Mouse (Mus musculus): ENCODE data around the gene Ybx2. TPM values are rescaled to one million over a fixed set of nuclear protein-coding genes. Genes with fewer than 3 reads are reported as not detected.
A peak's percentile ranks its signal among the peaks of the same experiment; 100 is the strongest.

The Ybx2 gene
- polyA plus RNA-seq, 1 experiment from 2014 or later: 6.6 TPM

DNA sequence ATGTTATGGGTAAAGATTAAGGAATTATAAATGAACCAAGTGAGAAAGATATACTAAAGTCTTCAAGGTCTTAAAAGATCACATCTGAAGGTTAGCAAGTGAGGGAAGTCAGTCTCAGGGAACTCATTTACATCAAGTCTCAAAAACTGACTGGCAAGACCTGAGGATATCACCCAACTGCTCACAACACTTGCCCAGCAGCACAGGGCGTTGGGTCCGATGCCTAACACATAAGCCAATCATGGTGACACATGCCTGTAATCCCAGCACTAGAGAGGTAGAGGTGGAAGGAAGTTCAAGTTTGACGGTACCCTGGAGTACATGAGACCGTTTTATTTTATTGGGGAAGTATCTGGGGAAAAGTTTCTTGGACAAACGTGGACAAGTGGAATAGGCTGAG is 17.5 kb upstream of the Ybx2 start:
- no peak overlapping the region for H3K4me3 ChIP-seq (ENCODE audit: low read depth, low read length)
- peaks cover 33% of the 10 kb centered on the region for H3K4me1 ChIP-seq (ENCODE audit: control insufficient read depth, insufficient read depth, low read length)
- no peak overlapping the region for H3K9ac ChIP-seq (replicated peaks; ENCODE audit: low read depth, low read length)
- 82% methylated on average over 5 of the region's 5 CpGs for WGBS
- no peak for ATAC-seq (ENCODE audit: insufficient number of reproducible peaks, insufficient read depth, low FRiP score, low read depth)
- no peak overlapping the region for H3K4me2 ChIP-seq (replicated peaks; ENCODE audit: low read depth, low read length)
- H3K27me3 ChIP-seq (ENCODE audit: control insufficient read depth, insufficient read depth, low read length): no peaks in the 10 kb centered on the region
- H3K27ac ChIP-seq (ENCODE audit: low read length): no peak overlapping the region
- peaks cover 41% of the 10 kb centered on the region for H3K36me3 ChIP-seq (ENCODE audit: control insufficient read depth, insufficient read depth, low read length)
- H3K9me3 ChIP-seq (ENCODE audit: control insufficient read depth, low read depth, low read length): no peaks in the 10 kb centered on the region

DNA sequence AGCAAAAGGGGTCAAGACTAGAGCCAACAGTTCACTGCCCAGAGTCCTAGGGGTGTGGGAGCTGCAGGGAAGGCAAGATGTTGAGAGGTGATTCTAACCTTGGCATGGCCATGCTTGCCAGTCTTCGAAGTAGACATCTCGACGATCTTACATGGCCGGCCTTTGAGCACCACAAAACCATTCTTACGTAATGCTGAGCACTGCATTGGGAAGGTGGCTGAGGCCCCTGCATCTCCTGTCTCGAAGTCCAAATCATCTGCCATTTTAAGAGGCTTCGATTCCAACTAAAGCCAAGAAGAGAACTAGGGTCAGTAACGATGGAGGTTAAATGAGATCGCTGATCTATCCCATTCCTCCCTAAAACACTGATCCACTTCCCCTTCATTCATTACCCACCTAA is 16.5 kb upstream of the Ybx2 start:
- H3K4me2 ChIP-seq (replicated peaks; ENCODE audit: low read depth, low read length): peak overlapping the region; percentile 44
- H3K27me3 ChIP-seq (ENCODE audit: control insufficient read depth, insufficient read depth, low read length): no peaks in the 10 kb centered on the region
- no peak for ATAC-seq (ENCODE audit: insufficient number of reproducible peaks, insufficient read depth, low FRiP score, low read depth)
- peak overlapping the region; percentile 98; the same call in 1 of the 2 replicates for H3K4me3 ChIP-seq (ENCODE audit: low read depth, low read length)
- no peaks in the 10 kb centered on the region for H3K9me3 ChIP-seq (ENCODE audit: control insufficient read depth, low read depth, low read length)
- H3K36me3 ChIP-seq (ENCODE audit: control insufficient read depth, insufficient read depth, low read length): peaks cover 41% of the 10 kb centered on the region
- 81% methylated on average over 9 of the region's 9 CpGs for WGBS
- peaks cover 33% of the 10 kb centered on the region for H3K4me1 ChIP-seq (ENCODE audit: control insufficient read depth, insufficient read depth, low read length)
- H3K9ac ChIP-seq (replicated peaks; ENCODE audit: low read depth, low read length): peak overlapping the region; percentile 97; the same call in 1 of the 2 replicates
- H3K27ac ChIP-seq (ENCODE audit: low read length): 0 out of 2 replicates have a peak overlapping the region, but pooled peaks have one; percentile 96

DNA sequence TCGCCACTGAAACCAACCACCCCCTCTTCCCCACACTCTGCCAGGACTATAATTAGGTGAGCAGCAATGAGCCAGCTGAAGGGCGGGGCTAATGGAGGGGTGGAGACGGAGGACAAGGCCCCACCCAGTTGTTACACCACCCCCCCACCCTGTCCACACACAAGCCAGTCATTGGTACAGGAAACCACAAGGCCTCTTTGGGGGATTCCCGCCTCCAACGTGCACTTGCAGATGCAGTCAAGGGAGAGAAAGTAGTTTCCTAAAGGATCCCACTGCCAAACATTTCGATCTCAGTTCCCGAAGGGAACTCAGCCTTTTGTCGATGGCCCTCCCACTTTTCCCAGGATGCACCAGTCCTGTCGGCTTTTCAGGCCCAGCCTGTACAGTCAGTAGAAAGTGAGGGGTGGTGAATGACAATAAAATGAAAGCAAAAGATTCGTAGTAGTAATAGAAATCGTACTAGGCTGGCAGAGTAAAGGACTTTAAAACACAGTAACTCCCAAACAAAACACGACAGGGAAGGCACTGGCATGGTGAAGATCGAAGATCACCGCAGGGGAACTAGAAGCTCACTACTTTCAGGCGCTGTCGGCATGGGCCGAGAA is 15.8 kb upstream of the Ybx2 start:
- Histone ChIP-seq H3K27me3 (ENCODE audit: control insufficient read depth, insufficient read depth, low read length) (no peaks in the 10 kb centered on the region), H3K4me2 (replicated peaks; ENCODE audit: low read depth, low read length) (peak overlapping the region; percentile 44), H3K4me1 (ENCODE audit: control insufficient read depth, insufficient read depth, low read length) (peaks cover 30% of the 10 kb centered on the region), H3K4me3 (ENCODE audit: low read depth, low read length) (peak overlapping the region; percentile 98), H3K36me3 (ENCODE audit: control insufficient read depth, insufficient read depth, low read length) (peaks cover 39% of the 10 kb centered on the region), H3K27ac (ENCODE audit: low read length) (peak overlapping the region; percentile 96), H3K9me3 (ENCODE audit: control insufficient read depth, low read depth, low read length) (no peaks in the 10 kb centered on the region), H3K9ac (replicated peaks; ENCODE audit: low read depth, low read length) (peak overlapping the region; percentile 97)
- ATAC-seq (ENCODE audit: insufficient number of reproducible peaks, insufficient read depth, low FRiP score, low read depth): no peak
- WGBS: 2% methylated on average over 17 of the region's 17 CpGs

DNA sequence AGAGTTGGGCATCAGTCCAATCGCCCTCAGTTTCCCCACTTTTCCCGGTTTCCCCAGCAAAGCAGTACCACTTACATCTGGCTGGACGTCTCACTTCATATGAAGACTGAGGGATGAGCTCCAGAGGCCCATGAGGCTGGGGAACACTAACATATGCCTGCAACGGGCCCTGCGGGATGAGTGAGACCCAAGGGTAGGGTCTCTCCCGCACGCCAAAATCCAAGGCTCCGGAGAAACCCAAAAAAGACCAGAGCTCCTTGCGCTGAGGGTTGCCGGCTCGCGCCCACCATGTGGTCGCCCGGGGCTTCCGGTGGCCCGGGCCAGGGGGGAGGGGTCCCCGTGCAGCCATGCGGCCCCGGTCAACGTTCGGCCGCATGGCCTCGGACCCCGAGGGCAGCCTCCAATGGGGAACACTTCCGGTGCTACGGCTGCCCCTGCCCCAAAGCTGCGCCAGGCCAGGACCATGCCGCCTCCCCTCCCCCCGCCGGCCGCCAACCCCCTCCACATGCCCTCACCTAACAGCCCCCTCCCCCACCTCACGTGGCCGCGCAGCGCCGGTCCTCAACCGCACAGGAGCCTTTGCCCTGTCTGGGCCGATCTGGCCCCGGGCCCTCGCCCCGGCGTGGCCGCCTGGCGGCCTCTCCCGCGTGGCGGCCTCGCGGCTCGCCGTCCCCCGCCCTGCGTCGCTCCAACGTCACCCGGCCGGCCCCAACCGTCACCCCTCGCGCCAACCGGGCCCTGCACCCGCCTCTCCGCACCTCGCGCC is 15.1 kb upstream of the Ybx2 start:
- under 1% methylated on average over 60 of the region's 65 CpGs for WGBS
- peak; percentile 14 for ATAC-seq (ENCODE audit: insufficient number of reproducible peaks, insufficient read depth, low FRiP score, low read depth)
- H3K36me3 ChIP-seq (ENCODE audit: control insufficient read depth, insufficient read depth, low read length): peaks cover 33% of the 10 kb centered on the region

DNA sequence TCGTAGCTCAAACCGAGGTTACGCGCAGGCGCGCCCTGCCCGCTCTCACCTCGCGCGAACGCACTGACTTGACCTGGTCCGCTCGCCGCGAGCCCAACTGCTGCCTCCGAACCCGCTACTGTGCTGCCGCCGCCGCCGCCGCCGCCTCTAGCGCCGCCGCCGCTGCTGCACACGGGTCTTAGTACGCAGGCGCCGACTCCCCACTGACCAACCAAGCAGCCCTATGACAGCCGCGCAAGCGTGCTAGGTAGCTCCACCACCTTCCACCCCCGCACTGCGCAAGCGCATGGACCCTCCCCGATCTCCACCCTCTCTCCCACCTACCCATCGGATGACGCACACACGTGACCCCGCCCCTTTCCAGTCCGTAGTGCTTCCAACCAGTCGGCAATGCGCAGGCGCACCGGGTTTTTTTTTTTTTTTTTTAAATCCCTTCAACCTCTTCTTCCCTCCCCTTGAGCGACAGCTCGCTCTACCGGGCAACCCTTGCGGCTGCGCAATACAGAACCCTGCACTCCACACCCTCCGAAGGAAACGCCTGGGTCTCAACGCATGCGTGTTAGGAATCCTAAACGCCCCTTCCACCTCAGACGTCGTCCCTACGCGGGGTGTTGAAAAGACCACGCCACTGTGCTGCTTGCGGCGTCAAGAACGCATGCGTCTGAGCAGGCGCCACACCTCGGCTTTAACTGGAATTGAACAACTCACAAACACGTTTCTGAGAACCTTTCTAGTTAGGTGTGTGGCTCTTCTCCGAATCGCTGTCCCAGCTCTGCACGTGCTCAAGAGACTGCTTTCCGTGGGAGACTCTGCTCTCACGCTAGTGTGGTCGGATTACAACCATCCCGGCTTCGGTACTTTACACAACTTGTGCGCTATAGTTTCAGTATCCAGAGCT is 14.2 kb upstream of the Ybx2 start, which contains the start of gene Eif5a:
Gene Eif5a, minus strand, starts transcription at position 845 of the 898 bp plus-strand sequence.
- Histone ChIP-seq H3K4me3 (ENCODE audit: low read depth, low read length) (peak within 1 kb of the TSS; percentile 98), H3K36me3 (ENCODE audit: control insufficient read depth, insufficient read depth, low read length) (peaks cover 23% of the 10 kb centered on the region), H3K9me3 (ENCODE audit: control insufficient read depth, low read depth, low read length) (no peaks in the 10 kb centered on the region), H3K27me3 (ENCODE audit: control insufficient read depth, insufficient read depth, low read length) (no peaks in the 10 kb centered on the region), H3K9ac (replicated peaks; ENCODE audit: low read depth, low read length) (peak within 1 kb of the TSS; percentile 97), H3K4me2 (replicated peaks; ENCODE audit: low read depth, low read length) (peak within 1 kb of the TSS; percentile 50), H3K4me1 (ENCODE audit: control insufficient read depth, insufficient read depth, low read length) (peaks cover 16% of the 10 kb centered on the region), H3K27ac (ENCODE audit: low read length) (peak within 1 kb of the TSS; percentile 99)
- WGBS: under 1% methylated on average over 70 of the region's 78 CpGs
- peak; percentile 95 for ATAC-seq (ENCODE audit: insufficient number of reproducible peaks, insufficient read depth, low FRiP score, low read depth)

More for the DNA sequence above, 15.1 kb upstream of the Ybx2 start:
- H3K9me3 ChIP-seq (ENCODE audit: control insufficient read depth, low read depth, low read length): no peaks in the 10 kb centered on the region
- peak overlapping the region; percentile 44 for H3K4me2 ChIP-seq (replicated peaks; ENCODE audit: low read depth, low read length)
- peak overlapping the region; percentile 96 for H3K27ac ChIP-seq (ENCODE audit: low read length)
- peak overlapping the region; percentile 97 for H3K9ac ChIP-seq (replicated peaks; ENCODE audit: low read depth, low read length)
- H3K27me3 ChIP-seq (ENCODE audit: control insufficient read depth, insufficient read depth, low read length): no peaks in the 10 kb centered on the region
- peaks cover 25% of the 10 kb centered on the region for H3K4me1 ChIP-seq (ENCODE audit: control insufficient read depth, insufficient read depth, low read length)
- peak overlapping the region; percentile 98 for H3K4me3 ChIP-seq (ENCODE audit: low read depth, low read length)

DNA sequence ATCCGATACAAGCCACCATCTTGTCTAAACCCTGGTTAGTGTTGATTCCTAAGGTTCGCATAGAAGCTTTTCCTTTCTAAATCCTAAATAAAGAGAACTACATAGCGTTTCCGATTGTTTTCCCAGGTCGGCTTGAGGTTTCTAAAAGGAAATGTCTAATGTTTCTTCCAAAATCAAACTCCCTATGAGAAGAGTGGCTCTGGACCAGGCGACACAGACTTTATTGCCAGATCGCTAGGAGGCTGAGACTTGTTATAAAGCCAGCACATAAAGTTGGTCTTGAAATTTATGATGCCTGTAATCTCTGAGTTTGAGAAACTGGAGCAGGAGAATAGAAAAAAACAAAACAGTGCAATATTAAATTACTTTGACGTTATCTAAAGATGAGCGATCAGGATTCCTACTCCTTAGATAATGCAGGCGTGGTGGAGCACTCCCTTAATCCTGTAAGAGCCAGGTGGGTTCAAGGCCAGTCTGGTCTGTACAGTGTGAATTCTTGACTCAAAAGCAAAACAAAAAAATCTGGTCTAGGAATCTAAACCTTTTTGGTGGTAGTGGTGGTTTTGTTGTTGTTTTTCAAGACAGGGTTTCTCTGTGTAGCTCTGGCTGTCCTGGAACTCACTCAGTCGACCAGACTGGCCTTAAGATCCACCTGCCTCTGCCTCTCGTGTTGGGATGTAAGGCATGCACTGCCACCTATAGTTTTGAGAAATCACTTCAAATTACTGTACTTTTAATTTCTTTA is 13.4 kb upstream of the Ybx2 start:
- no peaks in the 10 kb centered on the region for H3K27me3 ChIP-seq (ENCODE audit: control insufficient read depth, insufficient read depth, low read length)
- H3K9ac ChIP-seq (replicated peaks; ENCODE audit: low read depth, low read length): peak overlapping the region; percentile 60
- H3K4me2 ChIP-seq (replicated peaks; ENCODE audit: low read depth, low read length): peak overlapping the region; percentile 50
- WGBS: 3% methylated on average over 12 of the region's 12 CpGs
- peaks cover 16% of the 10 kb centered on the region for H3K4me1 ChIP-seq (ENCODE audit: control insufficient read depth, insufficient read depth, low read length)
- no peak for ATAC-seq (ENCODE audit: insufficient number of reproducible peaks, insufficient read depth, low FRiP score, low read depth)
- H3K4me3 ChIP-seq (ENCODE audit: low read depth, low read length): peak overlapping the region; percentile 98
- H3K36me3 ChIP-seq (ENCODE audit: control insufficient read depth, insufficient read depth, low read length): peaks cover 20% of the 10 kb centered on the region
- no peaks in the 10 kb centered on the region for H3K9me3 ChIP-seq (ENCODE audit: control insufficient read depth, low read depth, low read length)
- H3K27ac ChIP-seq (ENCODE audit: low read length): peak overlapping the region; percentile 99

DNA sequence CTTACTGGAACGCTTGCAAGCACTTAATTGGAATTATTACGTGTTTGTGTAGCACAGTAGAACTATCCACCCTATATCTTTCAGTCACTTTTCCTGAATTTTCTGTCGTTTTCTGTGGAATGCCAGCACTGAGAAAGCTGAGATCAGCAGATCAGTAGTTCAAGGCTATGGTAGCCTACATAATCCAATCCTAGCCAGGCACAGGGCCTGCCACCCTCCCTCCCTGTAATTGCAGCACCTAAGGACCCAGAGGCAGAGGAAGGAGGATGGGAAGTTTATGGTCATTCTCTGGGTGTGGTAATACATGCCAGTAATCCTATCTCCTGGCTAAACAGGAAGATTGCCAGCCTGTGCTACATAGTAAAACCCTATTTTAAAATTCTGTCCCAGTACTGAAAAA is 12.8 kb upstream of the Ybx2 start:
- peak overlapping the region; percentile 99; the same call in 1 of the 2 replicates for H3K27ac ChIP-seq (ENCODE audit: low read length)
- no peaks in the 10 kb centered on the region for H3K27me3 ChIP-seq (ENCODE audit: control insufficient read depth, insufficient read depth, low read length)
- peaks cover 14% of the 10 kb centered on the region for H3K36me3 ChIP-seq (ENCODE audit: control insufficient read depth, insufficient read depth, low read length)
- no peaks in the 10 kb centered on the region for H3K9me3 ChIP-seq (ENCODE audit: control insufficient read depth, low read depth, low read length)
- no peak overlapping the region for H3K4me3 ChIP-seq (ENCODE audit: low read depth, low read length)
- ATAC-seq (ENCODE audit: insufficient number of reproducible peaks, insufficient read depth, low FRiP score, low read depth): no peak
- WGBS: 63% methylated on average over 3 of the region's 3 CpGs
- H3K4me1 ChIP-seq (ENCODE audit: control insufficient read depth, insufficient read depth, low read length): peaks cover 16% of the 10 kb centered on the region
- H3K9ac ChIP-seq (replicated peaks; ENCODE audit: low read depth, low read length): no peak overlapping the region; the same call in 1 of the 2 replicates
- peak overlapping the region; percentile 50; the same call in 1 of the 2 replicates for H3K4me2 ChIP-seq (replicated peaks; ENCODE audit: low read depth, low read length)

Data from stomach, embryonic 14.5 days (tissue).